Mouse (Mus musculus): Measurements from ENCODE around the gene Dynll1.

Gene Dynll1

DNA sequence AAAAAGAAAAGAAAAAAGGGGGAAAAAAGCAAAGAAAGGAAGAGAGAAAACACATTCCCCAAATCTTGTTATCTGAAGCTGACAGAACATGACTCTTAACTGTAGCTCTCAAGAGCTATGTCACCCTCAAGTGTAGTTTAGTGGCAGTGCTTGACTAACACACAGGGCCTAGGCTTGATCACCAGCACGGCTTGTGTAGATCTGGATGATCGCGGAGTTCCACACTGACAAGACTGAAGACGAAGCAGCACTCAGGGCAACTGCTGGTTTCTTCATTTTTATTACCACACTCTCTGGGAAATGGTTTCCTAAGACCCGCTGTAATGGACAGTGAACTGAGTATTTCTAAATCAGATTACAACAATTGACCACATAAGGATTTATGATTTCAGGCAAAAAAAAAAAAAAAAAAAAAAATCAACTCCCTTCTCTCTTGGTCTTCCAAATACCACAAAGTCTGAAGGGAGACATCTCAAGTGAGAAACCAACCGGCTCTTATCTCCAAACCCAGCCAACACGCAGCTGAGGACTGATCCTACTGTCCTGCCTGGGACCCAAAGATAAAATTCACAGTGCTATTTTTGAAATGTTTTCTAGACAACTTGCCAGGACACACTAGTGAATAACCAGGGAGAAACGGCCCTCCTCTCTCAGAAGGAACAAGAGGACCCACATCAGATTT is 33.9 kb downstream of the Dynll1 start:
- no peak for DNase-seq

DNA sequence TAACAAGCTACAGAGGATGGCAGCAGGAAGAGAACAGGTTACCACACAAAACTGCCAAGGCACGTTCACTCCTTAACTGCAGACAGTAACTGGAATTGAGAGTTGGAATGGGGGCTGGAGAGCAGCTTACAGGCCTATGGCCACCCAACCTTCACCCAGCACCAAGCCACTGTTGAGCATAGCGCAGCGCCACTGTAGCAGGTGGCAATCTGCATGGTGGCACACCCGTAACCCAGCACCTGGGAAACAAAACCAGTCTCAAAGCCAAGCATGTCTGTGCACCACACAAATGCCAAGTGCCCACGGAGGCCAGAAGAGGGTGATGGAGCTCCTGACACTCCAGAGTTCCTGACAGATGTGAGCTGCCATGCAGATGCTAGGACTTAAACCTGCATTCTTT is 34.5 kb downstream of the Dynll1 start:
- no peak for DNase-seq

DNA sequence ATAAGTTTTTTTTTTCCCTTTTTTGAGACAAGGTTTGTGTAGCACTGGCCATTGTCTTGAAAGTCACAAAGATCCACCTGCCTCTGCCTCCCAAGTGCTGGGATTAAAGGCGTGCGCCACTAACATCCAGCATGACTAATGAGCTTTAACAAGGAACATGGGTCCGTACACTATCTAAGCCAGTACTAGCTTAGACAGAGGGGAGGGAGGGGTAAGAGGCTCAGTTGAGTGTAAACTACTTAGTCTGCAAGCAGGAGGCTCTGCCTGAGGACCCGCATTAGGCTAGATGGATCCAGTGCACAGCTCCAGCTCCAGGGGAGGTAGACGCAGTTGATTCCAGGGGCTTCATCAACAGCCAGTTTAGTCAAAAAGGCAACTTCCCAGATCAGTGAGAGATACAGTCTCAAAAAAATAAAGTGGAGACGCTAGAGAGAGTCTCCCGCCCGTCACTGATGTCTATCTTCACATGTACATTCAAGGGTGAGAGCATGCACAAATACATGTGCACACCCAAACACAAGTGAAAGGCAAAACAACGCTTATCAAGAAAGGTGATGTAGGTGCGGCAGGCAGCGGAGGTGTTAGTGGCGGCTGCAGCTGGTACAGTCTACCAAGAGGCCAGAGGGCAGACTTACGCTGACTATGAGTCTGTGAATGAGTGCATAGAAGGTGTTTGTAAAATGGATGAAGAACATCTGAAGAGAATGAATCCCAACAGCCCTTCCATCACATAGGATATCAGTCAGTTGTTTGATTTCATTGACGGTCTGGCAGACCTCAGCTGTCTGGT is 38.1 kb downstream of the Dynll1 start:
- no peak for DNase-seq

DNA sequence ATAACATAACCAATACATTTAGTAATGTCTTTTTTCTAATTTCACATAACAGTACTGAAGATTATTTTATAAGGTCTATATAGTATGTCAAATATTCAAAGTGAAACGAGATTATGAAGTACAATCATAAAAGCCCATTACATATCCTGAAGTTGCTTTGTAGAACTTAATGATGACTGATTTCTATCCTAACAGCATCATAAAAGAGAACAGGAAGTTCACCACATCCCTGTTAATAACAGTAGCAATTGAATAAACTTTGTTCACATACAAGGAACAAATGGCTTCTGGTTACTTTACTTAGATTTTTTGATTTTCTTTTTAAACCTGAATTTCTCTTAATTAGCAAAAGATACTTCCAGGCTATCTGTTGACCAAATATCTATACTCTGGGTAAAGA is 38.9 kb downstream of the Dynll1 start:
- DNase-seq = no peak

DNA sequence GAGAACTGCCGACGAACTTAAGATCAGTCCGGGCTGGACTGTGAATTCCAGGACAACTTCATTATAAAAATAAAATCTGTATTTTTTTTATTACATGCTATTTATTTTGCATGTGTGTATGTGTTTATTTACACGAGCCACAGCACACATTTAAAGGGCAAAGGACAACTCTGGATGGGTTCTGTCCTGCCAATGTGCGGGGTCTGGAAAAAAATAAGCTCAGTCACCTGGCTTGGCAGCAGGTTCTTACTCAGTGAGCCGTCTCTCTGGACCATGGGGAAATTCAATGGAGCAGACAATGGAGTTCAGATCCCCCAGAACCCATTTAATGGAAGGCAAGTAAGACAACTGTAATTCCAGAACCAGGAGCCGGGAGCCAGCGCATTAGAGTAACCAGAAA is 39.7 kb downstream of the Dynll1 start:
- no peak for DNase-seq

DNA sequence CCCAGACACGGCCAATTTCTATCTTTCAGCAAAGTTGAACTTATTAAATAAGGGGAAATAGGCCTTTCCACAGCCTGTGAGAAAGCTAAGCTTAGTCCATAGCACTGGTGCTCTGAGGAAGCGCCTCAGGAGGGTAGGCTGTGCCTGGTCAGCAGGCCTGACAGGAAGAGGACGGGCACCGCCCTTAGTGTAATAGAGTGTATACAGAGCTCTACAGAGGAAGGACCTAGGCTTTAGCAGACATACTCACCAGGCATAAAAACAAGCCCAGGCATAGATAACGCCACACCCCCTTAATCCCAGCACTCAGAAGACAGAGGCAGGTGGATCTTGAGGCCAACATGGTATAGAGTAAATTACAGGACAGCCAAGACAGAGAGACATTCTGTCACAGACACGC is 40.4 kb downstream of the Dynll1 start:
- DNase-seq = no peak

DNA sequence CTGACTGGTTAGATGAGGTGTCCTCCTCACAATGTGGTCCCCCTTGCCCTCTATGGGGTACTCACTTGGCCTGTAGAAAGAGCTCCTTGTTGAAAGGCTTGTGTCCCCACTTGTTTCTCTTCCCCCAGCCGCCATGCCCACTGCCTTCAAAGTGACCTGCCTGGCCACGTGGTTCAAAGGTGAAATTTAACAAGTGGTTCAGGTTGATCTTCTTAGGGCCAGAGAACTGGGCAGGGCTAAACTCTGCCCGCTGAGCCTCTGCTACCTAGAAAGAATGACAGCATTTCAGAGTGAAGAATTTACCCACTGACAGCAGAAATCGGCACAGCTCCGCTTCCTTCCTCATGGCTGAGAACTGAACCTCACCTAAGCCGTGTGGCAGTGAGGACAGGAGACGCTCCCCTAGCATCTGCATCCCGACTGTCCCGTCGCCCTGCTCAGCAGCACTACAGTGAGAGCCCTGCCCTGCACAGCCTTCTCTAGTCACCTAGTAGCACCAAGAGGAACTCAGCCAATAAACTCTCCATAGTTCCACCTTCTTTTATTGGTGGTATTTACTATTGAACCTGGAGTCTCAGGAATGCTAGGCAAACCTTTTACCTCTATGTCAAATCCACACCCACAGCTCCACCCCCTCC is 43.8 kb downstream of the Dynll1 start:
- DNase-seq = peak in 1 of 2 experiments; percentile 33

DNA sequence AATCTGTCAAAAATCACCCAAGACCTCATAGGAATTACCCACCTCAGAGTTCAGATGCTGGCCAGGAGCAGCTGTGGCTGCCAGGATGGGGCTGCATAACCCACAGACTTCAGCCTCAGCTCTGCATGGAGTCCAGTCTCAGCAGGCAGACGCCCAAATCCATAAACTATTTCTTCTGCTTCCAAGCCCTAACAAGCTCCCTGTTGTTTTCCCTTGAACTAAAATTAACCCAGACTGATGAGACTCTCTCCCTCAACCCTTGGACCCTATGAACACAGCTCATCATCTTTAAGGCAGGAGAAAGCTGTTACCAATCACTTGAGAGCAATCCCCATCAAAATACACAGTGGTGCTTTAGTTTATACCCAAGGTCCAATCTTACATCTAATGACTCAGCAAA is 45.3 kb downstream of the Dynll1 start:
- no peak for DNase-seq

All from kidney, postnatal 25 days (tissue).